Mouse (Mus musculus): Measurements from ENCODE around the gene Dctn2. TPM values are rescaled to one million over a fixed set of nuclear protein-coding genes. Genes with fewer than 3 reads are reported as not detected.

Gene Dctn2
- polyA plus RNA-seq, 1 experiment from 2014 or later: 183 TPM

GRCm38 (mm10) chr10:127261706-127262547 is 4.2 kb upstream of the Dctn2 start:
- Histone ChIP-seq H3K4me2 (ENCODE audit: low read depth, low read length) (no peak overlapping the region; the same call in 1 of the 2 replicates), H3K4me1 (replicated peaks; ENCODE audit: control insufficient read depth, insufficient read depth, low read length) (peaks cover 7% of the 10 kb centered on the region), H3K4me3 (ENCODE audit: low read length) (no peak overlapping the region), H3K27ac (ENCODE audit: low read length) (no peak overlapping the region), H3K27me3 (ENCODE audit: control insufficient read depth, insufficient read depth, low read depth, low read length) (peaks cover 20% of the 10 kb centered on the region), H3K9me3 (ENCODE audit: control insufficient read depth, low read length) (no peaks in the 10 kb centered on the region), H3K36me3 (ENCODE audit: control insufficient read depth, insufficient read depth, low read length) (no peaks in the 10 kb centered on the region), H3K9ac (ENCODE audit: low read length) (no peak overlapping the region)
- 63% methylated on average over 15 of the region's 15 CpGs for WGBS
- no peak for ATAC-seq (ENCODE audit: low read depth)

- H3K27ac ChIP-seq (ENCODE audit: low read length): no peak within 1 kb of the TSS
- H3K9ac ChIP-seq (ENCODE audit: low read length): peak within 1 kb of the TSS; percentile 56
- 1% methylated on average over 44 of the region's 53 CpGs for WGBS
- H3K4me3 ChIP-seq (ENCODE audit: low read length): peak within 1 kb of the TSS; percentile 47
- H3K4me1 ChIP-seq (replicated peaks; ENCODE audit: control insufficient read depth, insufficient read depth, low read length): peaks cover 13% of the 10 kb centered on the region
- peaks cover 20% of the 10 kb centered on the region for H3K27me3 ChIP-seq (ENCODE audit: control insufficient read depth, insufficient read depth, low read depth, low read length)
- no peaks in the 10 kb centered on the region for H3K9me3 ChIP-seq (ENCODE audit: control insufficient read depth, low read length)
- H3K4me2 ChIP-seq (ENCODE audit: low read depth, low read length): peak within 1 kb of the TSS; percentile 77
- ATAC-seq (ENCODE audit: low read depth): no peak
- no peaks in the 10 kb centered on the region for H3K36me3 ChIP-seq (ENCODE audit: control insufficient read depth, insufficient read depth, low read length)
Measured at GRCm38 (mm10) chr10:127262548-127263398, 3.4 kb upstream of the Dctn2 start, which contains the start of gene Kif5a. Kif5a (minus strand) TSS chr10:127263348.

- Histone ChIP-seq H3K9ac (ENCODE audit: low read length) (no peak overlapping the region), H3K27ac (ENCODE audit: low read length) (no peak overlapping the region), H3K36me3 (ENCODE audit: control insufficient read depth, insufficient read depth, low read length) (no peaks in the 10 kb centered on the region), H3K4me2 (ENCODE audit: low read depth, low read length) (no peak overlapping the region), H3K4me3 (ENCODE audit: low read length) (no peak overlapping the region), H3K9me3 (ENCODE audit: control insufficient read depth, low read length) (no peaks in the 10 kb centered on the region), H3K27me3 (ENCODE audit: control insufficient read depth, insufficient read depth, low read depth, low read length) (peaks cover 20% of the 10 kb centered on the region), H3K4me1 (replicated peaks; ENCODE audit: control insufficient read depth, insufficient read depth, low read length) (peaks cover 13% of the 10 kb centered on the region)
- WGBS: 64% methylated on average over 3 of the region's 3 CpGs
- ATAC-seq (ENCODE audit: low read depth): no peak
Measured at GRCm38 (mm10) chr10:127263631-127264030, 2.5 kb upstream of the Dctn2 start.

GRCm38 (mm10) chr10:127264336-127264735 is 1.8 kb upstream of the Dctn2 start:
- WGBS: 77% methylated on average over 8 of the region's 8 CpGs
- no peak for ATAC-seq (ENCODE audit: low read depth)
- H3K27me3 ChIP-seq (ENCODE audit: control insufficient read depth, insufficient read depth, low read depth, low read length): peaks cover 20% of the 10 kb centered on the region

GRCm38 (mm10) chr10:127264971-127265370 is 1.2 kb upstream of the Dctn2 start:
- WGBS: 75% methylated on average over 4 of the region's 4 CpGs
- Histone ChIP-seq H3K27me3 (ENCODE audit: control insufficient read depth, insufficient read depth, low read depth, low read length) (peaks cover 20% of the 10 kb centered on the region), H3K4me3 (ENCODE audit: low read length) (no peak overlapping the region), H3K9ac (ENCODE audit: low read length) (no peak overlapping the region), H3K4me1 (replicated peaks; ENCODE audit: control insufficient read depth, insufficient read depth, low read length) (peaks cover 13% of the 10 kb centered on the region), H3K4me2 (ENCODE audit: low read depth, low read length) (no peak overlapping the region), H3K27ac (ENCODE audit: low read length) (no peak overlapping the region), H3K9me3 (ENCODE audit: control insufficient read depth, low read length) (no peaks in the 10 kb centered on the region), H3K36me3 (ENCODE audit: control insufficient read depth, insufficient read depth, low read length) (no peaks in the 10 kb centered on the region)
- no peak for ATAC-seq (ENCODE audit: low read depth)

More at GRCm38 (mm10) chr10:127264336-127264735, 1.8 kb upstream of the Dctn2 start:
- peaks cover 13% of the 10 kb centered on the region for H3K4me1 ChIP-seq (replicated peaks; ENCODE audit: control insufficient read depth, insufficient read depth, low read length)
- no peaks in the 10 kb centered on the region for H3K36me3 ChIP-seq (ENCODE audit: control insufficient read depth, insufficient read depth, low read length)
- no peak overlapping the region for H3K9ac ChIP-seq (ENCODE audit: low read length)
- H3K27ac ChIP-seq (ENCODE audit: low read length): no peak overlapping the region
- H3K9me3 ChIP-seq (ENCODE audit: control insufficient read depth, low read length): no peaks in the 10 kb centered on the region
- no peak overlapping the region for H3K4me2 ChIP-seq (ENCODE audit: low read depth, low read length)
- H3K4me3 ChIP-seq (ENCODE audit: low read length): no peak overlapping the region

GRCm38 (mm10) chr10:127265727-127266111 is 449 bp upstream of the Dctn2 start:
- WGBS: 23% methylated on average over 4 of the region's 4 CpGs

GRCm38 (mm10) chr10:127267318-127267717 is 1.1 kb downstream of the Dctn2 start:
- Histone ChIP-seq H3K4me2 (ENCODE audit: low read depth, low read length) (peak overlapping the region; percentile 90), H3K27me3 (ENCODE audit: control insufficient read depth, insufficient read depth, low read depth, low read length) (peaks cover 11% of the 10 kb centered on the region), H3K4me3 (ENCODE audit: low read length) (peak overlapping the region; percentile 83), H3K36me3 (ENCODE audit: control insufficient read depth, insufficient read depth, low read length) (no peaks in the 10 kb centered on the region; the same call in 1 of the 2 replicates), H3K9me3 (ENCODE audit: control insufficient read depth, low read length) (no peaks in the 10 kb centered on the region), H3K4me1 (replicated peaks; ENCODE audit: control insufficient read depth, insufficient read depth, low read length) (peaks cover 13% of the 10 kb centered on the region), H3K27ac (ENCODE audit: low read length) (no peak overlapping the region), H3K9ac (ENCODE audit: low read length) (peak overlapping the region; percentile 99)
- WGBS: 72% methylated on average over 5 of the region's 5 CpGs
- ATAC-seq (ENCODE audit: low read depth): no peak

More at GRCm38 (mm10) chr10:127265727-127266111, 449 bp upstream of the Dctn2 start:
- Histone ChIP-seq H3K4me2 (ENCODE audit: low read depth, low read length) (peak overlapping the region; percentile 41), H3K36me3 (ENCODE audit: control insufficient read depth, insufficient read depth, low read length) (no peaks in the 10 kb centered on the region), H3K9me3 (ENCODE audit: control insufficient read depth, low read length) (no peaks in the 10 kb centered on the region), H3K4me1 (replicated peaks; ENCODE audit: control insufficient read depth, insufficient read depth, low read length) (peaks cover 13% of the 10 kb centered on the region), H3K4me3 (ENCODE audit: low read length) (peak overlapping the region; percentile 83), H3K9ac (ENCODE audit: low read length) (no peak overlapping the region), H3K27me3 (ENCODE audit: control insufficient read depth, insufficient read depth, low read depth, low read length) (peaks cover 20% of the 10 kb centered on the region), H3K27ac (ENCODE audit: low read length) (no peak overlapping the region)
- ATAC-seq (ENCODE audit: low read depth): 0 out of 2 replicates have a peak, but pooled peaks have one; percentile 21

- Histone ChIP-seq H3K27ac (ENCODE audit: low read length) (no peak overlapping the region), H3K4me2 (ENCODE audit: low read depth, low read length) (no peak overlapping the region), H3K9ac (ENCODE audit: low read length) (no peak overlapping the region), H3K4me1 (replicated peaks; ENCODE audit: control insufficient read depth, insufficient read depth, low read length) (peaks cover 7% of the 10 kb centered on the region), H3K27me3 (ENCODE audit: control insufficient read depth, insufficient read depth, low read depth, low read length) (peaks cover 5% of the 10 kb centered on the region; the same call in 1 of the 2 replicates), H3K4me3 (ENCODE audit: low read length) (no peak overlapping the region), H3K36me3 (ENCODE audit: control insufficient read depth, insufficient read depth, low read length) (no peaks in the 10 kb centered on the region; the same call in 1 of the 2 replicates), H3K9me3 (ENCODE audit: control insufficient read depth, low read length) (no peaks in the 10 kb centered on the region)
- WGBS: 62% methylated on average over 5 of the region's 5 CpGs
- no peak for ATAC-seq (ENCODE audit: low read depth)
Measured at GRCm38 (mm10) chr10:127268401-127268800, 2.2 kb downstream of the Dctn2 start.

- H3K4me2 ChIP-seq (ENCODE audit: low read depth, low read length): no peak overlapping the region
- H3K4me3 ChIP-seq (ENCODE audit: low read length): no peak overlapping the region
- no peaks in the 10 kb centered on the region; the same call in 1 of the 2 replicates for H3K36me3 ChIP-seq (ENCODE audit: control insufficient read depth, insufficient read depth, low read length)
- peaks cover 7% of the 10 kb centered on the region for H3K4me1 ChIP-seq (replicated peaks; ENCODE audit: control insufficient read depth, insufficient read depth, low read length)
- 72% methylated on average over 12 of the region's 12 CpGs for WGBS
- H3K27ac ChIP-seq (ENCODE audit: low read length): no peak overlapping the region
- no peaks in the 10 kb centered on the region for H3K9me3 ChIP-seq (ENCODE audit: control insufficient read depth, low read length)
- H3K9ac ChIP-seq (ENCODE audit: low read length): no peak overlapping the region
- ATAC-seq (ENCODE audit: low read depth): no peak
- H3K27me3 ChIP-seq (ENCODE audit: control insufficient read depth, insufficient read depth, low read depth, low read length): peaks cover 3% of the 10 kb centered on the region; the same call in 1 of the 2 replicates
Measured at GRCm38 (mm10) chr10:127269036-127269435, 2.9 kb downstream of the Dctn2 start.
